Mouse (Mus musculus): ENCODE measurements around the gene Ly6g6e. TPM values are rescaled to one million over a fixed set of nuclear protein-coding genes. Genes with fewer than 3 reads are reported as not detected.

Ly6g6e gene
- polyA plus RNA-seq, 1 experiment, result 1.3 TPM

DNA sequence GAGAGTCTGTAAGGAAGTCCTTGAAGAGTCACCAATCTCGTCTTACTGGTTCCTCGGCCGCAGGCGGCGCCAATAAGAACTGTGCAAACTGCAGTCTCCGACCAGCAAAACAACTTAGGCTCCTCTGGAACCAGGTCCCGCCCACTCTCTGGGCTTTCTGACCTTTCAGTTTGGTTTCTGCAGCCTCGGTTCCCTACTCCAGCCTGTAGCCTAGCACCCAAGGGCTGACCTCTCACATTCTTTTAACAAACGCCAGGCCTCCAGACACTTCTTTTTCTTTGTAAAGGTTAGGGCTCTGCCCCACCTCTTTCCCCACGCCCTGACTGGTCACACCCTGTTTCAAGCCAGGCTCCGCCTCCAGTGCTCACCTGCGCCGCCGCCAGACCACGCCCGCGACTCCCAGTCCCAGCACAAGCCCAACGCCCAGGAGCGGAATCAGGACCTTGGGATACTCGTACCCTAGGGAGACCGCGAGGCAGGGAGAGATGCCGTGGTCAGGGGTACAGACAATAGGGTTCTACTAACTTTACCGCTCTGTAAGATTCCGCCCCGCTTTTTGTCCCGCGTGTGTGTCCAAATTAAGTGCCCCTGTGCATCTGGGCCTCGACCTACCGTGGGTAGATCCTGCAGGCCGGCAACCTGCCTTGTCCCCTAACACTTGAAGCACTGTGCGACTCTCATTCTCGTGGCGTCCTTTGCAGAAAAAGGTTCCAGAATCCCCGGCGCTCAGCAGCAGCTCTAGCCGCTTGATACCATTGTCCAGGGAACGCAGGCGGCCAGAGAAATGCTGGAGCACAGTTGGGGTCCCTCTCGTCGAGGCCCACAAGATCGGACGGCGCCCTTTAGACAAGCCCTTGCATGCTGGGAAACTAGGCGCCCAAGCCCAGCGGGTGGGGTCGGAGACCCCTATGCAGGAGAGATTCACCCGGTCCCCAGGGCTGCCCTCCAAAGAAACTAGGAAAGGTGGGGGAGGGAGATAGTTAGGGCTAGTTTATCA is 11.5 kb upstream of the Ly6g6e start, which contains the start of gene Ly6g6c:
Ly6g6c (plus strand) TSS at position 438 of the 997 bp plus-strand sequence.
- no peaks in the 10 kb centered on the region; the same call in 1 of the 2 replicates for H3K27me3 ChIP-seq (ENCODE audit: control insufficient read depth, insufficient read depth, low read length)
- TF ChIP-seq CTCF (IDR thresholded peaks at IDR 0.05; ENCODE audit: extremely low read depth, insufficient read length, insufficient replicate concordance, low read depth, low read length) (no peak), POLR2A (IDR thresholded peaks at IDR 0.05; ENCODE audit: low read depth, low read length) (no peak; the same call in 1 of the 2 replicates)
- peak within 1 kb of the TSS; percentile 60 for H3K4me3 ChIP-seq (ENCODE audit: low read depth, low read length)
- 5% methylated on average over 48 of the region's 48 CpGs for WGBS
- H3K27ac ChIP-seq (ENCODE audit: insufficient read depth, low read depth, low read length), result peak within 1 kb of the TSS; percentile 83
- peaks cover 25% of the 10 kb centered on the region for H3K4me1 ChIP-seq (ENCODE audit: control insufficient read depth, insufficient read depth, insufficient read length, low read length)
- H3K36me3 ChIP-seq (ENCODE audit: control insufficient read depth, insufficient read depth, low read length), result no peaks in the 10 kb centered on the region

DNA sequence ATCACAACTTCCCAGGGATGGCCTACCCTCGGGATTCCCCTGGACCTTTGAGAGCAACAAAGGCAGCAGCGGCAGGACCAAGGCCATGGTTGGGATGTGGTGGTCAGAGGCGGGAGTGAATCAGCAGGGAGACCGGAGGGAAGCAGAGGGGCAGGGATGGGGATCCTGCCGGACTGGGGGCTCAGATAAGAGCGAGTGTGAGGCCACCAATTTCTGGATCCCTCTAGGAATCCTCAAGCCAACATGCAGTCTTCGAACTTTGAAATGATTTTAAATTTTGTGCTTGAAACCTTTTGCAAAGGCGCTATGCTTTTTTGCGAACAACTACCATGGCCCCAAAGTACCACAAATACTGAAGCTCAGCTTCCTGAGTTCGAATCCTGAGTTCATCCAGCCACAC is 10.6 kb upstream of the Ly6g6e start, which contains the start of gene Mpig6b:
Mpig6b (minus strand) TSS at position 101 of the 400 bp plus-strand sequence.
- Histone ChIP-seq H3K36me3 (ENCODE audit: control insufficient read depth, insufficient read depth, low read length) (no peaks in the 10 kb centered on the region), H3K27me3 (ENCODE audit: control insufficient read depth, insufficient read depth, low read length) (no peaks in the 10 kb centered on the region; the same call in 1 of the 2 replicates), H3K4me1 (ENCODE audit: control insufficient read depth, insufficient read depth, insufficient read length, low read length) (peaks cover 21% of the 10 kb centered on the region), H3K27ac (ENCODE audit: insufficient read depth, low read depth, low read length) (peak within 1 kb of the TSS; percentile 83), H3K4me3 (ENCODE audit: low read depth, low read length) (peak within 1 kb of the TSS; percentile 60)
- TF ChIP-seq CTCF (IDR thresholded peaks at IDR 0.05; ENCODE audit: extremely low read depth, insufficient read length, insufficient replicate concordance, low read depth, low read length), result no peak
- WGBS, result 78% methylated on average over 10 of the region's 10 CpGs

DNA sequence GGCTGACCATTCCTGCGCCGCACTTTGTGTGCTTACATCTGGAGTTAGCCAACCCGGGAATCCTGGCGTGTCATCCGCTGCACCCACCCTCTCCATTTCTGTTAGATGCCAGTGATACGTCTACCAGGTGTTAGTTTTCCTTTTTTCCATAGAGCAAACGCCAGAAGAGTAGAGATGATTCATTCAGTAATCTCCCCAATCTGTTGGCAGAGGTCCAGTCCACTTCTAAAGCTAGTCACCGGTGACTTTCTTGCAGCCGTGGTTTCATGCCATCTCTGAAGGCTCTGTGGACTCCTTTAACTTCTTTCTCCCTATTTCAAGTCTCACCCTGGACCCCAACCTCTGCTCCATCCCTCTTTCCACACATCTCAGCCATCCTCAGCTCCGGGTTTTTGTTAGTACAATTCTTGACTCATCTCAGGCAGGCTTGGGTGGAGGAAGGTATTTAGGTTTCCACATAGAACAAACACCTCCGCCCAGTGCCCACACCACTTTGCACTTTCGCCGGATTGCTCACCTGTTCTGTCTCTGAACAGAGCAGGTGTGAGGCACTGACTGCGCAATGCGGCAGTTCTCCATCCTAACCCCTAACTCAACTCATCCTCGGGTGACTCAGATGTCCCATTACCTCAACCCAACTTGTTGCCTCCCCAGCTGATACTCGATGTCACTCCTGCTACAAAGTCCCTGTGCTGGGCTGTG is 8.3 kb upstream of the Ly6g6e start:
- 37% methylated on average over 17 of the region's 17 CpGs for WGBS
- no peak overlapping the region for H3K27ac ChIP-seq (ENCODE audit: insufficient read depth, low read depth, low read length)
- no peak overlapping the region for H3K4me3 ChIP-seq (ENCODE audit: low read depth, low read length)
- H3K27me3 ChIP-seq (ENCODE audit: control insufficient read depth, insufficient read depth, low read length), result no peaks in the 10 kb centered on the region; the same call in 1 of the 2 replicates
- TF ChIP-seq POLR2A (IDR thresholded peaks at IDR 0.05; ENCODE audit: low read depth, low read length), result no peak
- TF ChIP-seq CTCF (IDR thresholded peaks at IDR 0.05; ENCODE audit: extremely low read depth, insufficient read length, insufficient replicate concordance, low read depth, low read length), result no peak
- no peaks in the 10 kb centered on the region for H3K36me3 ChIP-seq (ENCODE audit: control insufficient read depth, insufficient read depth, low read length)
- H3K4me1 ChIP-seq (ENCODE audit: control insufficient read depth, insufficient read depth, insufficient read length, low read length), result peaks cover 15% of the 10 kb centered on the region

DNA sequence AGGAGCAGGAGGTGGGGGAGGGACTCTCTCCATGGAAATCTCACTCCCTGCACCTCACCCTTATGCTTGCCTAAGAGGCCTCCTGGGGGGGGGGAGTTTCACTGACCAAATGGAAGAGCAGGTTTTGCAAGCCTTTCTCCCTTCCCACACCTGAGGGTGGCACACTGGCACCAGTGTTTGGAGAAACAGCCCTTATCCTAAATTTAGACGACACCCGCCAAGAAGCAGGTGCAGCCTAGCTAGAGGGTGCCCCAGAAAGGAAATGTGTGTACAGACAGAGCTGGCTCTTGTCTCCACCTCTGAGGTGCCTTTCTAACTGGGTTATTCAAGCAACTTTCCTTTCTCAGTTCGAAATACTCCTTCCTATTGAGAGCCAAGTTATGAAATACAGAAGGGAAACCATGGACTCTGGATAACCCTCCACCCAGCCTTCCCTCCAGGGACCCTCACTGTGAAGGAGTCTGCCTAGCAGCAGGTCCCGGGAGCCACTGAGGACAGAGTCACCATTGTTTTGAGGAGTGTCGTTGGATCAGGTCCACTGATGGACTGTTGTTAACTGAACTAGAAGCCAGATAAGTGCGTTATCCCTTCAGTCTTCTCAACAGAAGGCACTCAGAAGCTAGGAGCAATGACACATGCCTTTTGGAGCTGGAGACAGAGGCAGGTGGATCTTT is 6.0 kb upstream of the Ly6g6e start:
- 19% methylated on average over 6 of the region's 6 CpGs for WGBS

DNA sequence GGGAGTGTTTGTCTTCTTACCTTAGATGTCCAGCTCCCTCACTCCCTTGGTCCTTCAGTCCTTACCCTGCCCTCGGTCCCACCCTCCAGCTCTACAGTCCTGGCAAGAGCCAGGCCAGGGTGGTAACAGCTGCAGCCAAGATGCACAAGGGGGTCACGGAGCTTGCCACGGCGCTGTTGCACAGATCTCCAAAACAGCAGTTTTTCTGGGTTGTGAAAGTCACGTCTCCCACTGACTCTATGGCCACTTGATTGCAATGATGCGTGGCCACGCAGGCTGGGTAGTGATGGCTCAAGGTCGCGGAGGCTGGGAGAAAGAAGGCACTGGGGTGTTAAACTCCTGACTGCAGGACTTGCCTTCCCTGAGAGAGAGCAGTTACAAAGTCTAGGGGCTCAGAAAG is 5.2 kb upstream of the Ly6g6e start:
- no peak overlapping the region for H3K4me3 ChIP-seq (ENCODE audit: low read depth, low read length)
- no peak for TF ChIP-seq CTCF (IDR thresholded peaks at IDR 0.05; ENCODE audit: extremely low read depth, insufficient read length, insufficient replicate concordance, low read depth, low read length)
- no peak for TF ChIP-seq POLR2A (IDR thresholded peaks at IDR 0.05; ENCODE audit: low read depth, low read length)
- H3K4me1 ChIP-seq (ENCODE audit: control insufficient read depth, insufficient read depth, insufficient read length, low read length), result no peaks in the 10 kb centered on the region; the same call in none of the 2 replicates
- WGBS, result 87% methylated on average over 9 of the region's 9 CpGs
- H3K36me3 ChIP-seq (ENCODE audit: control insufficient read depth, insufficient read depth, low read length), result no peaks in the 10 kb centered on the region
- no peaks in the 10 kb centered on the region for H3K27me3 ChIP-seq (ENCODE audit: control insufficient read depth, insufficient read depth, low read length)
- H3K27ac ChIP-seq (ENCODE audit: insufficient read depth, low read depth, low read length), result no peak overlapping the region

More for the DNA sequence above, 6.0 kb upstream of the Ly6g6e start:
- peaks cover under 1% of the 10 kb centered on the region for H3K4me1 ChIP-seq (ENCODE audit: control insufficient read depth, insufficient read depth, insufficient read length, low read length)
- H3K27me3 ChIP-seq (ENCODE audit: control insufficient read depth, insufficient read depth, low read length), result no peaks in the 10 kb centered on the region
- H3K36me3 ChIP-seq (ENCODE audit: control insufficient read depth, insufficient read depth, low read length), result no peaks in the 10 kb centered on the region
- no peak overlapping the region for H3K27ac ChIP-seq (ENCODE audit: insufficient read depth, low read depth, low read length)
- no peak overlapping the region for H3K4me3 ChIP-seq (ENCODE audit: low read depth, low read length)
- TF ChIP-seq CTCF (IDR thresholded peaks at IDR 0.05; ENCODE audit: extremely low read depth, insufficient read length, insufficient replicate concordance, low read depth, low read length) (no peak), POLR2A (IDR thresholded peaks at IDR 0.05; ENCODE audit: low read depth, low read length) (no peak)

DNA sequence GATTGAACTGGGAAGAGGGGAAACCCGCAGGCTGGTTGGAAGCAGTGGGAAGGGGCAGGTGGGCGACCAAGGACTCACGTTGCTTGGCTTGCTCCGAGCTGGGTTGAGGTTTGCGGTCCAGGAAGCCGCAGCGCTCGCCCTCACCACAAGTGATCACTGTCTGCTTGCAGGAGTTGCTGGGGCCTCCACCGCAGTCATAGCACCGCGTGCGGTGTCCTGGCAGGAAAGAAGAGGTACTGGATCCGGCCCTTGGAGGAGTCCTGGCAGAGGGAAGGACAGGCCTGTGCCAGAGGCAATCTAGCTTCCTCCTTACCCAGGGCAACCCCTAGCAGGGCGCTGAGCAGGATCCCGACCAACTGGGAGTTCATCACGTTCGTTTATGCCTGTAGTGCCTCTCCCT is 2.6 kb upstream of the Ly6g6e start:
- Histone ChIP-seq H3K4me3 (ENCODE audit: low read depth, low read length) (no peak overlapping the region), H3K36me3 (ENCODE audit: control insufficient read depth, insufficient read depth, low read length) (no peaks in the 10 kb centered on the region), H3K27me3 (ENCODE audit: control insufficient read depth, insufficient read depth, low read length) (no peaks in the 10 kb centered on the region), H3K4me1 (ENCODE audit: control insufficient read depth, insufficient read depth, insufficient read length, low read length) (peaks cover 12% of the 10 kb centered on the region), H3K27ac (ENCODE audit: insufficient read depth, low read depth, low read length) (no peak overlapping the region)
- TF ChIP-seq POLR2A (IDR thresholded peaks at IDR 0.05; ENCODE audit: low read depth, low read length) (no peak), CTCF (IDR thresholded peaks at IDR 0.05; ENCODE audit: extremely low read depth, insufficient read length, insufficient replicate concordance, low read depth, low read length) (no peak)
- 59% methylated on average over 17 of the region's 17 CpGs for WGBS

All from small intestine, adult 2 months (tissue).